Mouse (Mus musculus) thymus, postnatal 14 days (tissue): ENCODE measurements around the gene Hps4.
"Not testable (repeated sequence)": the region's sequence is repeated elsewhere in the genome, so short reads cannot be mapped to it uniquely, and the experiment has no call there.

Experiments
- DNase-seq: peaks from one replicate; pipeline ENCODE4 v3.0.0; 2021

The Hps4 gene

DNA sequence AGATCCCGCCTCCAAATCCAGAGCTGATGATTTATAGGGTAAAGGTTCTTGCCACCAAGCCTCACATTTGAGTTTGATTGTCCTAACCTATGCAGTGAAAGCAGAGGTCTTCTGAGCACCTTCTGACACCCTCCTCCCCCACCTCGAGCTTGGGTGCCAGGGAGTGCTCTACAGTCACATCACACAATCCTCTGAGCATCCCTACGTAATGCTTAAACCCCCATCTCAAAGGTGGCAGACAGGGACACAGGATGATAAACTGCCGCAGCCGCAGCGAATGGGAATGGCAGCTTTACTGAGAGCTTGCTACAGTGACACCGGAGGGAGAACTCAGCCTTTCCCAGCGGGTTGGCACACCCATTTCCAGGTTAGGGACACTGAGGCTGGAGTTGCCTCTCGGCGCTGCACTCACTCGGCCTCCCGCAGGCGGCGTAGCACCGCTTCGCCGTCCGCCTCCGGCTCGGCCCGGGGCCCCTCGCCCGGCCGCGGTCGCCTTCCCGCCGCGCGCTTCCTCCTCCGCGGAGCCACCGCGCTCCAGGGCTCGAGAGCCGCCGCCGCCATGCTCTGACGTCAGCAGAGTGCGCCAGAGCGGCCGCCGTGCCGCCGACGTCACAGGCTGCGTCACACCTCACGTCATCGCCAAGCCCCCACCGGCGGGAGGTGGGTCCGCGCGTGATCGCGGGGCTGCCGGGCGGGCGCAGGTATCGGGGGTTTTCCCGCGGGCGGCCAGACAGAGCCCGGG lies at the start of gene Hps4, which contains the start of gene Srrd:
Gene Hps4 (plus strand): TSS at position 621 of the 742 bp plus-strand sequence.
Gene Srrd (minus strand): TSS at position 578 of the 742 bp plus-strand sequence.
- peak; percentile 91 for DNase-seq

DNA sequence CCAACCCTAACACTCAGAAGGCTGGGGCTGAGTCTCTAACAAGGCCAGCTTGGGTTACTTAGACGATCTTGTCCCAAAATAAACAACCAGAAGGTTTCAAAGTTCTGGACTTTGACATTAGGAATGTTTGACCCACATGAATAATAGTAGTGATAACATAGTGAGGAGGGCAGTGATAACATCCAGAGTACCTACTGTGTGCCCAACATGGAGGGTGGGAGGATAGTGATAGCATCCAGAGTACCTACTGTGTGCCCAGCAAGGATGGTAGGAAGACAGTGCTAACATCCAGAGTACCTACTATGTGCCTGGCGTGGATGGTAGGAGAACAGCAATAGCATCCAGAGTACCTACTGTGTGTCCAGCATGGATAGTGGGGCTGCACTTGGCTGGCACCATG lies 49.1 kb upstream of the Hps4 start:
- no peak for DNase-seq

- DNase-seq: no peak
These were observed 48.2 kb upstream of the Hps4 start for GRCm38 (mm10) chr5:112294696-112295095.

DNA sequence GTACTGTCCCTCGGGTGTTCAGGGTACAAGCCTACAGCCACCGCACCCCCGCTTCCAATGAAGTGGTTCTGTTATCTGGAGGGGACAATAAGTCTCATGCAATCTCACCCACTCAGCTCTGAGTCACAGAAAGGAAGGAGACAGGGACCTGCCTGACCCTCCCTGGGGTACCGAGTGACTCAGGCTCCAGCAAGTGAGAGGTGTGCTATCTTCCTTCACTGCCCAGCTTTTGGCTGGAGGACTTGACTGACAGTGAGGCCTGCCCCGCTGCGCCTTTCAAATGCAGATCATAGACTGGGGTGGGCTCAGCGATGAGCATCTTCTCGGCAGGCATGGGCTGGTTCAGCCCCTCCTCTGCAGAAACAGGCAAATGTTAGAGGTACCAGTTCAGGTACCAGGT lies 47.7 kb upstream of the Hps4 start:
- DNase-seq: no peak

- no peak for DNase-seq
These were observed 47.3 kb upstream of the Hps4 start for GRCm38 (mm10) chr5:112295564-112295963.

DNA sequence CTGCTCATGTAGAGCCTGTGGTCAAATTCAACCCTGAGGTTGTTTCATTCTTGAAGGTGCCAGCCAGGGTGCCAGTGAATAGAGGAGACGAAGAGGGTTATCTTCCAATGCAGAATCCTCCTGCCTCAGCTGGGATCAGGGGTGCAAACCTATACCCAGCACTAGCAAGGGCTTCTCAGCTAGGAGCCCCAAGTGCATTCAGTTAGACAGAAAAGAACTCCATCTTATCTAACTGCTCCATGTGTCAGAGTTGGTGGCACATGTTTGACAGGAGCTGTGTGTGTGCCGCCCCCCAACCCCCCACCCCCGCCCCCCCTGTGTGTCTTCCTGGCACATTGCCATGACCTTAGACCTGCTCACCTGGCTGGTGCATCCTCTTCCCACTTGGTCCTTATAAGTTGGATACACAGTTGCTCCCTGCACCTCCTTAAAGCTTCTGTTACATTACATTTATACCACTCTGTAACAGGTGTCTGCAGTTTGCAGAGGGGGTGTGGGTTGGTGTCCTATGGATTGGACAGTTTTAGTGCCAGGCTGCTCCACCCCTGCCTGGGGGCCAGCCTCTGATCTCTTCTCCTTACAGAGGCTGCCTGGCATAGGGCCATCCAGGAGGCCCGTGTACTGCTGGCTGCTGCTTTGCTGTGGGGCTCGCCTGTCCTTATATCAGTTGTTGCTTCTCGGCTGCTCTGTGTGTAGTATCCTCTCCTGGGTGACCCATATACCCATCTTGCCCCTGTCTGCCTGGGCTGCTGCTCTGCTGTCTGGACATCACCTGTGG lies 46.3 kb upstream of the Hps4 start:
- no peak for DNase-seq

- peak; percentile 50 for DNase-seq
These were observed 45.6 kb upstream of the Hps4 start for GRCm38 (mm10) chr5:112297257-112297656.

GRCm38 (mm10) chr5:112298226-112298988 lies 44.5 kb upstream of the Hps4 start:
- peak; percentile 68 for DNase-seq

DNA sequence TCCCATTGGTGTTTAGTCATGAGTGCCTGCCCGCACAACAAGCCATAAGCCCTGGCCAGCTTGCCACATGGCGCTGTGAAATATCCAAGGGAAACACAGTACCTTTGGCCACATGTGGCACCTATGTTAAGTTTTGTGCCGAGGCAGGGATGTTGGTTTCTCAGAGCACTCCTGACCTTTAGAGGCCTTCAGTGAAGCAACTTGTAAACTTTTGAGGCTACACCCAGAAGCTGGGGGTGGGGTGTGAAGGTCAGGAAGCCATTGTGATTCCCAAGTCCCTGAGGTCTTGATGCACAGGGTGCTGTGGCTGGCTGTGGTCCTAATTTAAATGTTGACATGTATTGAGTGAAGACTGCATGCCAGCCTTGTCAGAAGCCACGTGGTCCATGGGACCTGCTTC lies 43.5 kb upstream of the Hps4 start:
- no peak for DNase-seq

DNA sequence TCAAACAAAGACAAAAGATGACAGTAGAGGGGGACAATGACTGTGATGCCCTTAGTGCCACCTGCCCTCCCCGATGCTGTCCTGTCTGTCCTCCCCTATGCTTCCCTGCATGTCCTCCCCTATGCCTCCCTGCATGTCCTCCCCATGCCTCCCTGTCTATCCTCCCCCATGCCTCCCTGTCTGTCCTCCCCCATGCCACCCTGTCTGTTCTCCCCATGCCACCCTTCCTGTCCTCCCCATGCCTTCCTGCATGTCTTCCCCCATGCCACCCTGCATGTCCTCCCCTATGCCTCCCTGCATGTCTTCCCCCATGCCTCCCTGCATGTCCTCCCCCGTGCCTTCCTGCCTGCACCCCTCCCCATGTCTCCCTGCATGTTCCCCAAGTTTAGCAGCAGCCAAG lies 42.8 kb upstream of the Hps4 start:
- no peak for DNase-seq

- no peak for DNase-seq
These were observed 42.1 kb upstream of the Hps4 start for GRCm38 (mm10) chr5:112300721-112301308.

DNA sequence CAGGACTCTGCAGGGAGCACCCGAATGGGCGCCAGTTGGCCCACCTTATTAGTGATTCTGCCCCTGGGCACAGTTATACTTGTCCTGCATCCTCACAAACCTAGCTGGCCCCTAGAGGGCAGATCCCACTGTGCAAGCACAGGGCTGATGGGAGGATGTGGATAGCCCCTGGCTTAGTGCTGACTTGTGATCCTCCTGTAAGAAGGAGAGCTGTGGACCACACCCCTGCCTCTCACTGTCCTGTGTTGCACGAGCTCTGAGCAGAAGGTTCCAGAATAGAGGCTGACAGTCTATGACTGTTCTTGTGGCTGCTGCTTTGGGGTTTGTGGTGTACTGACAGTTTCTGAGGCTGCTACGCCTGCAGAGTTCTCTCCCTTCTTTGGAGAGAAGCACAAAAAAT lies 41.2 kb upstream of the Hps4 start:
- no peak for DNase-seq

DNA sequence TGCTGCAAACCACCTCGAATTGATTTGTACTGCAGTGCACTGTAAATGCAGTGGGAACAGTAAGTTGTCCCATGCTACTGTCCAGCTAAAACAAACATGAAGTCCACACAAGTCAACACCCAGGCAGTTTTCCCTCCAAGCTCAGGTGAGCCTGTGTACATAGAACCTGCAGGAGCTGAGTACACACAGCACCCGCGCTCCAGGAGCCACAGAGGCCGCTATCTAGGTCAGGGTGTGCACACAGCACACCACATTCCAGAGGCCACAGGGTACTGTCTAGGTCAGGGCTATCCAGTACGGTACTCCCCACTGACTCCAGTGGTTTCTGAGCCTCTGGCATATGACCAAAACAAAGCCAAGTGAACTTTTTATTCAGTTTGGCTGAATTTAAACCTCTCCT lies 40.6 kb upstream of the Hps4 start:
- no peak for DNase-seq

- DNase-seq: no peak
These were observed 37.0 kb upstream of the Hps4 start for GRCm38 (mm10) chr5:112305842-112306241.

DNA sequence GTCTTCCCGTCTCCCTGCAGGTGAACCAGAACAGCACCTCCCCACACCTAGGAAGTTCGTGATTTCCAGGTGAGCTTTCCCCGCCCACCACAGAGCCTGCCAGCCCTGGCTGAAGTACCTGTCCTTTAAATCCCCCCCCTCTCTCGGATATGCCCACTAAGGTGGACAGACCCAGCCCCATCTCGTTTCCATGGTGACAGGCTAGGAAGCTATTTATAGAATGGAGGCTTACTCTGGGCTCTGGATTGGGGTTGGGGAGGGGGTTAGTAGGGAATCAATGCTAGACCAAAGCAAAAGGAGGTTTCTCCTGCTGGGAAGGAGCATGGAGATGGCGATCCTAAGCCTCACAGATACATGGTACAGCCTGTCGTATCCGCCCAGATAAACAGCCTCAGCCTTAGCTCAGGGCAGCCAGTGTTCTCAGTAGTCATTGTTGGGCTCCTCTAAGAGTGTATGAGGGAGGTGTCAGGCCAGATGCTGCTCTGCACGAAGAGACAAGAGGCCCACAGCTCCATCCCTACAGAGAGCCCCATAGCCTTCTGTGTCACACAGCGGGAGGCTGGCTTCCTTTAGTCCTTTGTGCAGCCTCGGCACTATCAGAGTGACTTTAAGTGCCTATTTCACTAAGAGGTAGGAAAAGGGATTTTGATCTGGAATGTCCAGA lies 29.5 kb upstream of the Hps4 start:
- no peak for DNase-seq

DNA sequence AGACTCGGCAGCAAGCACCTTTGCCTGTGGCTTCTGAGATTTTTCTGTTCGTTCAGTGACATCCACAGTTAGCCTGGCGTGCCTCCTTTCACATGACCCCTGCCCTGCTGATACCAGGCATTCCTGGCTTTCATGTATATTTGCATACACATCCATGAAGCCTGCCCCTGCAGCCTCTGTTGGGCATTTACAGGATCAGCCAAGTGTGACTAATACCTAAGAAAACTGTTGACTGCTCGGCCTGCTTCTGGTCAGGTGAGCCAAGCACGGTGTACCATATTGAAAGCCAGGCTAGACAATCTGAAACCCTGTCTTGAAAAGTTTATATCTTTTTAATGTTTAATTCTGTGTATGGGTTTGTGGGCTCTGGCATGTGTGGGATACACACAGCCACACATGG lies 26.4 kb upstream of the Hps4 start:
- DNase-seq: no peak

DNA sequence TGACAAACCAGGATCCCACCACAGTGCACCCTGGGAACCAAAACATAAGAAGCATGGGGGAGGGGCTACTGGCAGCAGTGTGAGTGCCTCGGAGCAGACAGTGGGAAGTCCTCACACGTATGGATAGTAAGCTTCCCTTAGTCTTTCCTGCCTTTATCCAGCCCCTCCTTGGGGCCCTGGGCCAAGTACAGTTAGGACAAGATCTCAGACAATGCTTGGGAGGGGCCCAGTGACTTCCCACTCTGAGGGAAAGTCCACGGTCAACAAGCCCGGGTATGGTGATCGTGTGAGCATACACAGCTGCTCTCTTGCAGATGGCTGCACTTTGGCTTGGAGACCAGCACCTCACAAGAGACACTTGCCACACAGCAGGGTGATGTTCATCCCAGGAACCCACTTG lies 25.6 kb upstream of the Hps4 start:
- DNase-seq: no peak

GRCm38 (mm10) chr5:112319343-112319742 lies 23.5 kb upstream of the Hps4 start:
- DNase-seq: not testable (repeated sequence)

DNA sequence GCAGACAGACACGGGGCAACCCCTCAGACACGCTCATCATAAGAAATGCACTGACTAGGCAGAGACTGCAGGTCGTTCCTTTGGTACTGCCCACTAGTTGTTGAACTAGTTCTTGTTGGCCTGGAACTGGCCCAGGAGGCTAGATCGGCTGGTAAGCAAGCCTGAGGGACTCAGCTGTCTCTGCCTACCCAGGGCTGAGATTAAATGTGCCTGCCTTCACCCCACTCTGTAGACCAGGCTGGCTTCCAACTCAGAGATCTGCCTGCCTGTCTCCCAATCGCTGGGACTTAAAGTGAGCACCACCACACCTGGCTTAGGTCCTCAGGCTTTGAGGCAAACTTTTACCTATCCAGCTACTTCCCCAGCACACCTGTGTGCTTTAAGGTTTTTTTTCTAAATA lies 22.5 kb upstream of the Hps4 start:
- DNase-seq: no peak

GRCm38 (mm10) chr5:112320936-112321335 lies 21.9 kb upstream of the Hps4 start:
- no peak for DNase-seq

- DNase-seq: no peak
These were observed 21.5 kb upstream of the Hps4 start for GRCm38 (mm10) chr5:112321376-112321775.

GRCm38 (mm10) chr5:112323246-112323645 lies 19.6 kb upstream of the Hps4 start:
- DNase-seq: no peak
